Mouse (Mus musculus) heart, embryonic 10.5 days (tissue): ENCODE results near the gene Olfr314. TPM values are rescaled to one million over a fixed set of nuclear protein-coding genes. Genes with fewer than 3 reads are reported as not detected.
"Not testable (repeated sequence)": the region's sequence is repeated elsewhere in the genome, so short reads cannot be mapped to it uniquely, and the experiment has no call there.

Source experiments
- DNase-seq: peaks from one replicate; pipeline ENCODE4 v3.0.0-alpha.2; 2017; ENCODE audit warnings: low spot score
- H3K27ac ChIP-seq: fragments of 300-500 bp; sonication (generic); 2 replicates; pipeline ENCODE4 v1.5.1; 2016; ENCODE audit warnings: mild to moderate bottlenecking
- H3K27me3 ChIP-seq: fragments of 300-500 bp; sonication (generic); 2 replicates; pipeline ENCODE4 v1.6.1; 2016; ENCODE audit warnings: mild to moderate bottlenecking; ENCODE audit not compliant: poor library complexity, insufficient read depth, severe bottlenecking
- H3K36me3 ChIP-seq: fragments of 300-500 bp; sonication (generic); 2 replicates; pipeline ENCODE4 v1.6.1; 2016; ENCODE audit warnings: mild to moderate bottlenecking, moderate library complexity
- H3K4me1 ChIP-seq: fragments of 300-500 bp; sonication (generic); 2 replicates; pipeline ENCODE4 v1.6.1; 2016; ENCODE audit warnings: mild to moderate bottlenecking
- H3K4me3 ChIP-seq: fragments of 300-500 bp; sonication (generic); 2 replicates; pipeline ENCODE4 v1.5.1; 2016; ENCODE audit warnings: mild to moderate bottlenecking, moderate library complexity
- H3K9me3 ChIP-seq: fragments of 300-500 bp; sonication (generic); 2 replicates; pipeline ENCODE4 v1.6.1; 2016; ENCODE audit warnings: mild to moderate bottlenecking, moderate library complexity
- WGBS: fragments of 180-500 bp; shearing (Covaris S2); methylation state at CpG from one replicate; pipeline ENCODE4 v1.1.7; 2016; 5-methylcytosine and 5-hydroxymethylcytosine counted together
- polyA plus RNA-seq: library from polyadenylated mRNA; unstranded; fragments of >200 nt; fragmentation: Nextera tagmentation; extraction: Ambion mirVana; gene quantifications from 2 replicates; pipeline ENCODE4 v1.2.1, GENCODE M21; 2016

Olfr314 gene
- polyA plus RNA-seq, 1 experiment from 2014 or later, result not detected

DNA sequence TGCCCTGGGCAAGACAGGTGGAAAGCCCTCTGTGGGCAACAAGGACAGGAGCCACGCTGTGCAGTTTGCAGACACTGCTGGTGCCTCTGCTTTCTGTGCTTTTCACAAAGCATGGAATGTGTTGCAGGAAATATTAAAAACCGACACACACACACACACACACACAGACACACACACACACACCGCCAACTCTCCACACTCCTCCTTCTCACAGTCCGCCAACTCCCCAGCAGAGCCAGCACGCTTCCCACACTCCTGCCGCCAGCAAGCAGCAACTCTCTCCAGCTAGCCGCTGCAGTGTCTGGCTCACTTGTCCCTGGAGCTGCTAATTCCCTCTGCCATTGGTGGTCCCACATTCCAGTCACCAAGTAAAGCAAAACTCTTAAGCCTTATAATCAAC lies 14.1 kb downstream of the Olfr314 start:
- Histone ChIP-seq H3K4me3 (no peak overlapping the region), H3K27me3 (no peaks in the 10 kb centered on the region), H3K9me3 (no peaks in the 10 kb centered on the region), H3K4me1 (peaks cover 8% of the 10 kb centered on the region), H3K36me3 (no peaks in the 10 kb centered on the region), H3K27ac (no peak overlapping the region)
- 72% methylated on average over 7 of the region's 7 CpGs for WGBS
- no peak for DNase-seq

DNA sequence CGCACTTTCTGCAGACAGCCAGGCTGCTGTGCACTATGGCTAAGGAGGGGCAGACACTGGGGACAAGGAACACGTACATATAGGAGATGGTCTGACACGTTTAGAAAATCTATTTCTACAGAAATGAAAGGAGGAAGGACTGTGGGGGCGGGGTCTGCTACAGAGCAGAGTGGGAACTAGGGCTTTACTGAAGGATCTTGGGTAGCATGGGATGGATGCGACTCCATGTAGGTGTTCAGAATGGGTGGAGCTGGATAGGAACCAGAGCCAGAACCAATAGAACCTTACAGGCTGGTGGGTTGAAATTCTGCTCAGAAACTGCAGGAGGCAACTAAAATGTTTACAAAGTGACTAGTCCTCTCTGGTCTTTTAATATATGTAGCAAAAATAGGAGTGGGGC lies 17.0 kb downstream of the Olfr314 start:
- WGBS, result 80% methylated on average over 5 of the region's 5 CpGs

DNA sequence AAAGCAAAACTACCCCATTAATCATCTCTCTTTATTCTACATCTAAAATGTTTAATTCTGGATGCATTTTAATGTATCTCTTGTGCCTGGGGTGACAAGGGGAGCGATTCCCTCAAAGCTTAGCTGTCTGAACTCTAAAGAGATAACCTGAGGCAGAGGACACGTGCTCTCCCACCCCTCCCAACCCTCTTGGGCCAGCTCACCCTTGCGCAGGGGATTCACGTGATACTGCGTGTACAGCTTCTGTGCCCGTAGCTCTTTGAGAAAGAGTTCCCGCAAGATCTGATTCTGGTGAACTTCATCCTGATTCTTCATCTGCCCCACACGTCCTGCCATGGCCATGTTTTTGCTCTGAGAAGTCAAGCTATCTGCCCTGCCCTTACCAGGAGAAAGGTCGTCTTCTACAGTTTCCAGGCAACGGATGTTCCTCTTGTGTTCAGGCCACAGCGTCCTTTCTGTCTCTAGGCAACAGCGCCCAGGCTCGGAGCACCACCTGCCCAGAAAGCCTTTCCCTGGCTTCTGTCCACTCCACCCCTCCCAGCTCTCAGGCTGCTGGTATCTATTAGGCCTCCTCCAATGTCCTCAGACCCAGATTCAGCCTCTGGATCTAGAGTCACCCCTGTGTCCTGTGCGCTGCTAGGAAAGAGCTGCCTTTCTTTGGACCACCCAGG lies 18.9 kb downstream of the Olfr314 start, which contains the start of gene Fam183b:
Gene Fam183b (minus strand): TSS at position 403 of the 671 bp plus-strand sequence.
- H3K4me3 ChIP-seq, result peak within 1 kb of the TSS; percentile 24; the same call in 1 of the 2 replicates
- H3K36me3 ChIP-seq, result no peaks in the 10 kb centered on the region
- H3K9me3 ChIP-seq, result no peaks in the 10 kb centered on the region
- 44% methylated on average over 14 of the region's 14 CpGs for WGBS
- no peak within 1 kb of the TSS for H3K27ac ChIP-seq
- no peaks in the 10 kb centered on the region for H3K27me3 ChIP-seq
- H3K4me1 ChIP-seq, result peaks cover 14% of the 10 kb centered on the region
- DNase-seq, result peak; percentile 78

More for the DNA sequence above, 17.0 kb downstream of the Olfr314 start:
- Histone ChIP-seq H3K4me3 (no peak overlapping the region), H3K4me1 (peaks cover 14% of the 10 kb centered on the region), H3K36me3 (no peaks in the 10 kb centered on the region), H3K9me3 (no peaks in the 10 kb centered on the region), H3K27ac (no peak overlapping the region), H3K27me3 (no peaks in the 10 kb centered on the region)
- no peak for DNase-seq

DNA sequence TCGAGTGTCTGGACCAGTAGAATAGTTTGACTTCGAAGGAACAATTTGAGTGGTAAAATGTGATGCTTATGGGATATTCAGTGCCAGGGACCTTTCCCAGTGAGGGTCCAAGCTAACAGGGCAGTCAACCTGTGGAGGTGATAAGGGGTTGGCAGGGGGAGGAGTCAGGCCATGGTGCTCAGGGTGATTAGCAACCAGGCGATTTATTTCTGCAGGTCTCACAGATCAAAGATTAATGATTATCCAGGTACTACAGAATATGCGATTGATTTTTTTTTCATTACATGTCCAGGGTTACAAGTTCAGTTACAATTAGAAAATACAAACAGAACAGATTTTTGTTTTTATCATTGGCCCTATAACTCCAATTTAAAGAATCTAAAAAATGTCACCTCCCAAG lies 21.1 kb downstream of the Olfr314 start:
- H3K4me1 ChIP-seq, result peaks cover 14% of the 10 kb centered on the region
- no peaks in the 10 kb centered on the region for H3K27me3 ChIP-seq
- no peak for DNase-seq
- no peak overlapping the region for H3K27ac ChIP-seq
- WGBS, result 67% methylated on average over 4 of the region's 4 CpGs
- H3K36me3 ChIP-seq, result no peaks in the 10 kb centered on the region
- H3K9me3 ChIP-seq, result no peaks in the 10 kb centered on the region
- no peak overlapping the region for H3K4me3 ChIP-seq

DNA sequence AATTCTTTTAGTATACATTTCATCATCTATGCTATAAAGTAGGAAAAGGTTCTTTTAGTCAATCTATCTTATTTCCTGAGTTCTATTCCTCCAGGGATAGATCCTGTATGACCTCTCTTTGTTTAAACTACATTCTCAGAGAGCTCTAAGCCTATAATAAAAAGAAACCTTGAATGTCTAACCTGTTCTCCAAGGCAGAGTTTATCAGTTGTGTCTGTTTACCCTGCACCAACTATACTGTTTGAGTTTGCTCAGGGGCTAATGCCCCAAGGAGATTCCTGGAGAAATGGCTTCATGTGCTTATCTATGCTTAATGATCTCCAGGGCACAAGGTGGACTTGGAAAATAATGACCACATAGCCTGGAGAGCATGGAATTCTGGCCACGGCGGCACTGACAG lies 21.6 kb downstream of the Olfr314 start:
- DNase-seq, result no peak
- Histone ChIP-seq H3K36me3 (no peaks in the 10 kb centered on the region), H3K9me3 (no peaks in the 10 kb centered on the region), H3K4me1 (peaks cover 14% of the 10 kb centered on the region), H3K27ac (no peak overlapping the region), H3K4me3 (no peak overlapping the region), H3K27me3 (no peaks in the 10 kb centered on the region)
- 68% methylated on average over 2 of the region's 2 CpGs for WGBS

DNA sequence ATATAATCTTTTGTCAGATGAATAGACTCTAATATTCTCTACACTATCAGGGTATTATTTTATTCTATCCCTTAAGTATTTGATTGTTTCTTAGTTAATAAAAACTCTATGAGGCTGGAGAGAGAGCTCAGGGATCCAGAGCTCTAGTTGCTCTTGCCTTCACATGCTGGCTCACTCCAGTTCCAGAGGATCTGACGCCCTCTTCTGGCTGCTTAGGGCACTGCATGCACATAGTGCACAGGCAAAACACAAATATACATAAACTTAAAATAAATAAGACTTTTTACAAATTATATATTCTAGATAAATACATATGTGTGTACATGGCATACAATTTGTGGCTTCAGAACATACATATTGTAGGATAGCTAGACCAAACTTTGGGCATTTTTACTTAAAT lies 29.2 kb downstream of the Olfr314 start:
- Histone ChIP-seq H3K4me3 (no peak overlapping the region), H3K4me1 (no peaks in the 10 kb centered on the region), H3K36me3 (no peaks in the 10 kb centered on the region), H3K9me3 (no peaks in the 10 kb centered on the region), H3K27ac (no peak overlapping the region), H3K27me3 (no peaks in the 10 kb centered on the region)
- DNase-seq, result no peak
- WGBS, result 8% methylated on average over 1 of the region's 1 CpGs

DNA sequence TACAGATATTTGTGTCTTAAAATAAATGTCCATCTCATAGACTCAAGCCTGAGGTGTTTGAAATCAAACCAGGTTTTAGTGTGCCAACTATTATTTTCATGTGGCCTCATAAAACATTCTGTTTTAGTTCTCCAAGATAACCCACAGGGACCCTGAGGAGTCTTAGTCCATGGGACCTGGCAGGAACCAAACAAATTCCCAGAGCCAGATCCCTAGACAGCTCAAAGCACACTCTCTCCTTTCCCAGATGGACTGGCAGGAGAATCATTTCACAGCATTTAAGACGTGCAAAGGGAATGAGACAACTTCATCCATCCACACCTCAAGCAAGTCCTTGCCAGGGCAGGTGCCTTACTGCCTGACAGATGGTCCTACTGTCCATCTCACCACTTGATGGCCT lies 31.9 kb downstream of the Olfr314 start, which contains the start of gene Olfr313:
Gene Olfr313 (plus strand): TSS at position 301 of the 400 bp plus-strand sequence.
- H3K36me3 ChIP-seq, H3K27me3 ChIP-seq, H3K9me3 ChIP-seq, H3K4me3 ChIP-seq, H3K27ac ChIP-seq, DNase-seq, H3K4me1 ChIP-seq: not testable (repeated sequence)
- WGBS, result 58% methylated on average over 1 of the region's 1 CpGs

DNA sequence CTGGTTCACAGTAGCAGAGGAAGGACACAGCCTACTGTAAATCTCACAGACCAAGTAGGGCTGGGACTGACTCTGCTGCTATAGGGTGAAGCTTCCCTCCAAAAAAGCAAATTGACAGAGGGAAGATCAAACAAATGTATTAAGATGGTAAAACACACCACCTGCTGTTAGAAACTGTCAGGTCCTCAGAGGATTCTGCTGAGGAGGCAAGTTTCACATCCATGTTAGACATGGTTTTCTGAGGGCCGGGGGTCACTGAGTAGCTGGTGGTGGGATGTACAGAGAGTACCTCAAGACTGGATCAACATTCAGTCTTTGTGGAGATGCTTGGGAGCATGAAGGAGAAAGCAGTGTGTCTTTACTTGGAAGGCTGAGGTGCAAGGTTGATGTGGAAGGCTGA lies 32.9 kb downstream of the Olfr314 start:
- H3K4me3 ChIP-seq, result no peak overlapping the region
- 78% methylated on average over 1 of the region's 1 CpGs for WGBS
- H3K4me1 ChIP-seq, result no peaks in the 10 kb centered on the region

DNA sequence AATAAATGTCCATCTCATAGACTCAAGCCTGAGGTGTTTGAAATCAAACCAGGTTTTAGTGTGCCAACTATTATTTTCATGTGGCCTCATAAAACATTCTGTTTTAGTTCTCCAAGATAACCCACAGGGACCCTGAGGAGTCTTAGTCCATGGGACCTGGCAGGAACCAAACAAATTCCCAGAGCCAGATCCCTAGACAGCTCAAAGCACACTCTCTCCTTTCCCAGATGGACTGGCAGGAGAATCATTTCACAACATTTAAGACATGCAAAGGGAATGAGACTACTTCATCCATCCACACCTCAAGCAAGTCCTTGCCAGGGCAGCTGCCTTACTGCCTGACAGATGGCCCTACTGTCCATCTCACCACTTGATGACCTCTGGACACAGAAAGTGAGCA lies 46.2 kb downstream of the Olfr314 start, which contains the start of gene Olfr312:
Gene Olfr312 (plus strand): TSS at position 301 of the 400 bp plus-strand sequence.
- not testable (repeated sequence) for H3K27ac ChIP-seq, H3K4me1 ChIP-seq, H3K9me3 ChIP-seq, DNase-seq, H3K27me3 ChIP-seq, H3K36me3 ChIP-seq, H3K4me3 ChIP-seq

More for the DNA sequence above, 32.9 kb downstream of the Olfr314 start:
- no peak overlapping the region for H3K27ac ChIP-seq
- no peak for DNase-seq
- H3K36me3 ChIP-seq, result no peaks in the 10 kb centered on the region
- no peaks in the 10 kb centered on the region for H3K9me3 ChIP-seq
- H3K27me3 ChIP-seq, result no peaks in the 10 kb centered on the region

DNA sequence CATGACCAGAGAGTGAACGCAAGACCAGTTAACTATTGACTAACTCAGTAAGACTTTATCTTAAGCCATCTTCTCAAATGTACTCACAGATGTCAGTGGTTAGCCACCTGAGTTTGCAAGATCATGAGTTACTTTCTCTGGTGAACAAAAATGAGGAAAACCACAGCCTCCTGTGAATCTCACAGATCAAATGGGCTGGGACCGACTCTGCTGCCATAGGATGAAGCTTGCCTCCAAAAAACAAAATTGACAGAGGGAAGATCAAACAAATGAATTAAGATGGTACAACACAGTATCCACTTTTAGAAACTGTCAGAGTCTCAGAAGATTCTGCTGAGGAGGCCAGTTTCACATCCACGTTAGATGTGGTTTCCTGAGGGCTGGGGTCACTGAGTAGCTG lies 47.0 kb downstream of the Olfr314 start:
- H3K27ac ChIP-seq, result no peak overlapping the region
- no peaks in the 10 kb centered on the region for H3K9me3 ChIP-seq
- H3K36me3 ChIP-seq, result no peaks in the 10 kb centered on the region
- H3K4me3 ChIP-seq, result no peak overlapping the region
- 79% methylated on average over 3 of the region's 3 CpGs for WGBS
- H3K27me3 ChIP-seq, result no peaks in the 10 kb centered on the region
- DNase-seq, result no peak
- no peaks in the 10 kb centered on the region for H3K4me1 ChIP-seq

DNA sequence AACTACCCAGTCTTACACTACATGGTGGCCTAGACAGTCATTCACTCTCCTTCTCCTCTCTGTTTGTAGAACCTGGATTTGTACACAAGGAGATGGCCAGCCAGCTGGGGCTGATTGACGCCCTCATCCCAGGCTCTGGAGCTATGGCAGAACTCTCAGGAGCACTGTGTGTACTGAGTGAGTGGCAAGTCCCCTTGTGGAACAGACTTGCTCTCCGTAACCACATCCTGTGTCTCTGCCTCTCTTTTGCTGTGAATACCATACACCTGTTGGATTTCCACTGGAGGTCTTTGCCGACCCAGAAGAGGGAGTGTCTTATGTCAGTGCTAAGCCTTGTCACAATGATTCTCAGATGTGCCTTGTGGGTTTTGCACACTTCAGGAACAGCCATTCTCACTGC lies 49.8 kb downstream of the Olfr314 start:
- not testable (repeated sequence) for H3K4me3 ChIP-seq, H3K36me3 ChIP-seq, DNase-seq, H3K9me3 ChIP-seq, H3K27me3 ChIP-seq, H3K27ac ChIP-seq, H3K4me1 ChIP-seq
- WGBS, result 76% methylated on average over 3 of the region's 3 CpGs
